Mouse (Mus musculus) ES-E14 (cell line): ENCODE measurements around the gene Zbtb48.

Experiments used
- CHD2 ChIP-seq: IDR thresholded peaks from 2 replicates; pipeline ENCODE4 v1.6.1; 2014; ENCODE audit warnings: mild to moderate bottlenecking, low read depth, low read length, inconsistent platforms
- MAFK ChIP-seq: IDR thresholded peaks from 2 replicates; pipeline ENCODE4 v1.6.1; 2014; ENCODE audit warnings: mild to moderate bottlenecking, low read depth, low read length, inconsistent platforms; ENCODE audit not compliant: insufficient read depth
- ZNF384 ChIP-seq: IDR thresholded peaks from 2 replicates; pipeline ENCODE4 v1.6.1; 2012; ENCODE audit warnings: low read depth, low read length, inconsistent platforms

DNA sequence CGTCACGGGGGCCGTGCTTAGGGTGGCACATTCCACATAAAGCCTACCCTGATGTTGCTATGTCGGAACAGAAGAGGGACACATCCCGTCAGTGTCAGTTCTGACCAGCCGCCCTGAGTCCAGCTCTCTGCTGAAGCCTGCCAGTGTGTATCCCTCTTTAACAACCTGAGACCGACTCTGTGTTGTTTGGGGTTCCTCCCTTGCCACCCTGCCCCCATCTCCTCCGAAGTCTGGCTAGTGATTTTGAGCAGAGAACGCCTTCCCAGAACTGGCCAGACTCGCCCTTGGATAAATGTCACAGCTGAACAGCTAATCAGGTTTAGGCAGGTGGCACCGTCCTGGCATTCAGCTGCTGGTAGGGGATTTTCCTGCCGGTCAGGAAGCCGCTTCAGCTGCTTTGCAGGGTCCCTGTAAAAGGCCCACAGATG, 16.8 kb downstream of the Zbtb48 start:
- no peak for TF ChIP-seq CHD2
- TF ChIP-seq MAFK = no peak
- no peak for TF ChIP-seq ZNF384
